Mouse (Mus musculus) forebrain, embryonic 16.5 days (tissue): Measurements from ENCODE around the gene Camk2b. TPM values are rescaled to one million over a fixed set of nuclear protein-coding genes. Genes with fewer than 3 reads are reported as not detected.

Experiments
- ATAC-seq: fragments of 200-750 bp; cut with Nextera tagmentation; 2 replicates; pipeline ENCODE4 v1.8.0; 2017; ENCODE audit warnings: mild to moderate bottlenecking, moderate library complexity
- H3K27ac ChIP-seq: fragments of 300-500 bp; sonication (generic); 2 replicates; pipeline ENCODE4 v1.5.1; 2014; ENCODE audit warnings: low read length, control low read depth
- H3K27me3 ChIP-seq: fragments of 300-500 bp; sonication (generic); replicated peaks from 2 replicates; pipeline ENCODE4 v1.6.1; 2014; ENCODE audit warnings: low read length; ENCODE audit not compliant: control insufficient read depth, insufficient read depth
- H3K36me3 ChIP-seq: fragments of 300-500 bp; sonication (generic); 2 replicates; pipeline ENCODE4 v1.6.1; 2014; ENCODE audit not compliant: control insufficient read depth, insufficient read depth
- H3K4me1 ChIP-seq: fragments of 300-500 bp; sonication (generic); replicated peaks from 2 replicates; pipeline ENCODE4 v1.6.1; 2014; ENCODE audit warnings: low read length; ENCODE audit not compliant: control insufficient read depth, insufficient read depth
- H3K4me2 ChIP-seq: fragments of 300-500 bp; sonication (generic); 2 replicates; pipeline ENCODE4 v1.6.1; 2014; ENCODE audit warnings: mild to moderate bottlenecking, low read length, control low read depth
- H3K4me3 ChIP-seq: fragments of 300-500 bp; sonication (generic); replicated peaks from 2 replicates; pipeline ENCODE4 v1.5.1; 2014; ENCODE audit warnings: mild to moderate bottlenecking, low read length, control low read depth
- H3K9ac ChIP-seq: fragments of 300-500 bp; sonication (generic); replicated peaks from 2 replicates; pipeline ENCODE4 v1.6.1; 2014; ENCODE audit warnings: low read depth, low read length, control low read depth
- H3K9me3 ChIP-seq: fragments of 300-500 bp; sonication (generic); 2 replicates; pipeline ENCODE4 v1.6.1; 2016; ENCODE audit warnings: low read length; ENCODE audit not compliant: control insufficient read depth
- WGBS: fragments of 180-500 bp; shearing (Covaris S2); extraction: QIAGEN DNeasy Blood & Tissue Kit; methylation state at CpG from one replicate; pipeline ENCODE4 v1.1.7; 2014; 5-methylcytosine and 5-hydroxymethylcytosine counted together
- polyA plus RNA-seq: library from polyadenylated mRNA; unstranded; fragments of >200 nt; fragmentation: Nextera tagmentation; extraction: Ambion mirVana; gene quantifications from 2 replicates; pipeline ENCODE4 v1.2.1, GENCODE M21; 2015

Gene Camk2b
- polyA plus RNA-seq, 1 experiment from 2014 or later: 171 TPM

- Histone ChIP-seq H3K9ac (no peak overlapping the region), H3K4me1 (no peaks in the 10 kb centered on the region), H3K27ac (no peak overlapping the region), H3K4me2 (no peak overlapping the region), H3K36me3 (no peaks in the 10 kb centered on the region), H3K9me3 (no peaks in the 10 kb centered on the region), H3K4me3 (no peak overlapping the region), H3K27me3 (no peaks in the 10 kb centered on the region)
- 82% methylated on average over 3 of the region's 3 CpGs for WGBS
- no peak for ATAC-seq
Observed at GRCm38 (mm10) chr11:5926696-5927220, 139.4 kb downstream of the Camk2b start.

GRCm38 (mm10) chr11:5924699-5925098, 141.5 kb downstream of the Camk2b start:
- no peaks in the 10 kb centered on the region for H3K36me3 ChIP-seq
- no peaks in the 10 kb centered on the region for H3K27me3 ChIP-seq
- no peaks in the 10 kb centered on the region for H3K4me1 ChIP-seq
- H3K4me3 ChIP-seq: no peak overlapping the region
- H3K9ac ChIP-seq: no peak overlapping the region
- 57% methylated on average over 8 of the region's 8 CpGs for WGBS
- no peaks in the 10 kb centered on the region for H3K9me3 ChIP-seq
- ATAC-seq: no peak
- H3K27ac ChIP-seq: no peak overlapping the region
- no peak overlapping the region for H3K4me2 ChIP-seq

GRCm38 (mm10) chr11:5920323-5920960, 145.7 kb downstream of the Camk2b start:
- no peak overlapping the region for H3K27ac ChIP-seq
- no peak for ATAC-seq
- no peaks in the 10 kb centered on the region for H3K36me3 ChIP-seq
- no peaks in the 10 kb centered on the region for H3K9me3 ChIP-seq
- H3K9ac ChIP-seq: no peak overlapping the region
- H3K4me3 ChIP-seq: no peak overlapping the region
- H3K4me1 ChIP-seq: no peaks in the 10 kb centered on the region
- no peaks in the 10 kb centered on the region for H3K27me3 ChIP-seq
- no peak overlapping the region for H3K4me2 ChIP-seq
- 36% methylated on average over 17 of the region's 17 CpGs for WGBS

Other genes with a start within 250 kb of the Camk2b start
- gene Polm, start 228.3 kb downstream of the Camk2b start, polyA plus RNA-seq: 8.7 and 8.8 TPM in 2 replicates
- gene Aebp1, start 204.4 kb downstream of the Camk2b start, polyA plus RNA-seq: 12.6 and 18.5 TPM in 2 replicates
- 72.1 and 75.8 TPM in 2 replicates for gene Pold2, start 188.1 kb downstream of the Camk2b start, polyA plus RNA-seq
- gene Myl7, start 167.6 kb downstream of the Camk2b start, polyA plus RNA-seq: not detected in 2 replicates
- gene Gck, start 116.3 kb downstream of the Camk2b start, polyA plus RNA-seq: 5.5 and 8.2 TPM in 2 replicates
- gene Ykt6, start 110.7 kb downstream of the Camk2b start, polyA plus RNA-seq: 93.4 and 111 TPM in 2 replicates
- gene A730071L15Rik, start 133.7 kb upstream of the Camk2b start, polyA plus RNA-seq: 0.21 and 0.84 TPM in 2 replicates
- 78.4 and 82.1 TPM in 2 replicates for gene Nudcd3, start 134.1 kb upstream of the Camk2b start, polyA plus RNA-seq
- 0.08 TPM in 1 of 2 replicates, not detected in the other for gene Npc1l1, start 163.8 kb upstream of the Camk2b start, polyA plus RNA-seq
- gene Ddx56, start 201.4 kb upstream of the Camk2b start, polyA plus RNA-seq: 86.8 and 90.2 TPM in 2 replicates
- gene Tmed4, start 208.5 kb upstream of the Camk2b start, polyA plus RNA-seq: 157 and 163 TPM in 2 replicates
- 99.5 and 99.6 TPM in 2 replicates for gene Ogdh, start 225.3 kb upstream of the Camk2b start, polyA plus RNA-seq